Mouse (Mus musculus) liver, embryonic 11.5 days (tissue): ENCODE measurements around the gene Agap1. TPM values are rescaled to one million over a fixed set of nuclear protein-coding genes. Genes with fewer than 3 reads are reported as not detected.

Experiments used
- ATAC-seq: fragments of 200-750 bp; cut with Nextera tagmentation; replicated peaks from 2 replicates; pipeline ENCODE4 v1.8.0; 2017; ENCODE audit warnings: moderate number of reproducible peaks, mild to moderate bottlenecking, moderate TSS enrichment, moderate library complexity; ENCODE audit not compliant: low FRiP score
- DNase-seq: peaks from one replicate; pipeline ENCODE4 v3.0.0-alpha.2; 2017; ENCODE audit warnings: low spot score
- H3K27ac ChIP-seq: fragments of 300-500 bp; sonication (generic); 2 replicates; pipeline ENCODE4 v1.5.1; 2014; ENCODE audit warnings: mild to moderate bottlenecking, low read depth, low read length, control low read depth
- H3K27me3 ChIP-seq: fragments of 300-500 bp; sonication (generic); replicated peaks from 2 replicates; pipeline ENCODE4 v1.6.1; 2014; ENCODE audit warnings: low read length, mixed read lengths; ENCODE audit not compliant: control insufficient read depth, insufficient read depth
- H3K36me3 ChIP-seq: fragments of 300-500 bp; sonication (generic); 2 replicates; pipeline ENCODE4 v1.6.1; 2014; ENCODE audit warnings: mild to moderate bottlenecking, low read length, moderate library complexity, mixed read lengths; ENCODE audit not compliant: control insufficient read depth, insufficient read depth
- H3K4me1 ChIP-seq: fragments of 300-500 bp; sonication (generic); replicated peaks from 2 replicates; pipeline ENCODE4 v1.6.1; 2014; ENCODE audit warnings: low read length, mixed read lengths; ENCODE audit not compliant: control insufficient read depth, insufficient read depth
- H3K4me2 ChIP-seq: fragments of 300-500 bp; sonication (generic); 2 replicates; pipeline ENCODE4 v1.6.1; 2014; ENCODE audit warnings: mild to moderate bottlenecking, control low read depth, moderate library complexity
- H3K4me3 ChIP-seq: fragments of 300-500 bp; sonication (generic); 2 replicates; pipeline ENCODE4 v1.5.1; 2014; ENCODE audit warnings: low read depth, low read length, control low read depth
- H3K9ac ChIP-seq: fragments of 300-500 bp; sonication (generic); 2 replicates; pipeline ENCODE4 v1.6.1; 2014; ENCODE audit warnings: low read depth, low read length, control low read depth
- H3K9me3 ChIP-seq: fragments of 300-500 bp; sonication (generic); 2 replicates; pipeline ENCODE4 v1.6.1; 2016; ENCODE audit warnings: low read length, inconsistent platforms, mixed read lengths; ENCODE audit not compliant: control insufficient read depth
- WGBS: fragments of 180-500 bp; shearing (Covaris S2); extraction: QIAGEN DNeasy Blood & Tissue Kit; methylation state at CpG from one replicate; pipeline ENCODE4 v1.1.7; 2014; 5-methylcytosine and 5-hydroxymethylcytosine counted together
- polyA plus RNA-seq: library from polyadenylated mRNA; unstranded; fragments of >200 nt; fragmentation: Nextera tagmentation; extraction: Ambion mirVana; gene quantifications from 2 replicates; pipeline ENCODE4 v1.2.1, GENCODE M21; 2014

The Agap1 gene
- polyA plus RNA-seq, 1 experiment from 2014 or later, result 4.6 TPM

DNA sequence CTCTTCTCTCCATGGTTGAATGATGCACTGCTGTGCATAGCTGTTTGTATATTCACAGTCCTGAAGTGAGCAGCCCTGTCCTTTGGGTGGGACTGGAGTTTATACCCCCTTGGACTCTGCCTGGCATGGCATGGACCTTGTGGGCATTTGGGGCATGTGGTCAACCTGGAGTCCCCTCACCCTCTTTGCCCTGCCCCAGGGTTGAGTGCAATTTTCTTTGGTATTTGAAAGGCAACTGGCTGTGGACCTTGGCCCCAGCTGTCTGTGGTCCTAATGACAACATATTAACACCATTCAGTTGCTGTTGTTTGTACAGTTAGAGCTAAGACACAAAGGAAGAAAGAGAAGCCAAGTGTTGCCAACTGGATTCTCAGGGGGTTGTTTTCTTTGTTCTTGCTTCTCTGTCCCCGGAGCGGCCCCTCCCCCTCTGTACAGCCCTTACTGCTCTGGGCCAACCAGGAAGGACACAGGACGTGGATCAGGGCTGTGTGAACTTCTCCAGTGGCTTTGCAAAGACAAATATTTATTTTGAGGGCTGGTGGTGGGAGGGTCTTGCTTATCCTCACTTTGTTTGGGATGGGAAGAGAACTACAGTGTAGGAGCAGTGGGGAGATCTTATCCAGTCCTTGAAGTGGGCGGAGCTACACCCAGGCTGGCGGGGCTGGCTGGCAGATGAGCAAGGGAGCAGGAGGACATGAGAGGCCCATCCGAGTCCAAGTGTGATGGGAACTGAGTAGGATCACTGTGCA lies 12.9 kb downstream of the Agap1 start:
- H3K4me3 ChIP-seq, result no peak overlapping the region
- no peak overlapping the region for H3K9ac ChIP-seq
- H3K4me1 ChIP-seq, result peaks cover 35% of the 10 kb centered on the region
- H3K4me2 ChIP-seq, result peak overlapping the region; percentile 41
- no peaks in the 10 kb centered on the region for H3K9me3 ChIP-seq
- H3K36me3 ChIP-seq, result no peaks in the 10 kb centered on the region
- no peaks in the 10 kb centered on the region for H3K27me3 ChIP-seq
- ATAC-seq (peak; percentile 69), DNase-seq (peak; percentile 48)
- WGBS, result 15% methylated on average over 6 of the region's 6 CpGs
- peak overlapping the region; percentile 52; the same call in 1 of the 2 replicates for H3K27ac ChIP-seq

DNA sequence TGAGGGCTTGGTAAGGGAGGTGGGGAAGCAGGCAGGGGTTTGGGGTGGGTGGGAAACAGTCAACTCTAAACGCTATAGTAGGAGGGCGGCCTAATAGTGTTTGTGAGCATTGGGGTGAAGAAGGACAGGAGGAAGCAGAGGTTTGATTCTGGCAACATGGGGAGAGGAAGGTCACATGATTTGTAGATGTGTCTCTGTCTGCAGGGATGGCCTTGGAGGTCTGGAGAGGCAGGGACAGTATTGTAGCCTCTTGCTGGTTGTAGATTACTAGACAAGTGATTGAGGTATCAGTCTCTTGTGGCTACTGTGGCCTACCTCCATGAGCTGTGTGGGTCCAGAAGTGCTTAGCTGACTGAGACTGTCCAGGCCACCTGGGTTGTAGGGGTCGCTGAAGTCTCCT lies 13.5 kb downstream of the Agap1 start:
- 0 out of 2 replicates have a peak, but pooled peaks have one; percentile 20 for ATAC-seq
- WGBS, result 68% methylated on average over 3 of the region's 3 CpGs
- Histone ChIP-seq H3K36me3 (no peaks in the 10 kb centered on the region), H3K4me3 (no peak overlapping the region), H3K27me3 (no peaks in the 10 kb centered on the region), H3K4me2 (peak overlapping the region; percentile 41), H3K4me1 (peaks cover 33% of the 10 kb centered on the region), H3K27ac (no peak overlapping the region; the same call in 1 of the 2 replicates), H3K9ac (no peak overlapping the region), H3K9me3 (no peaks in the 10 kb centered on the region)
- no peak for DNase-seq

- H3K9me3 ChIP-seq, result no peaks in the 10 kb centered on the region
- H3K4me1 ChIP-seq, result peaks cover 32% of the 10 kb centered on the region
- H3K27ac ChIP-seq, result no peak overlapping the region
- no peak overlapping the region for H3K4me2 ChIP-seq
- H3K36me3 ChIP-seq, result no peaks in the 10 kb centered on the region
- 79% methylated on average over 4 of the region's 4 CpGs for WGBS
- H3K4me3 ChIP-seq, result no peak overlapping the region
- ATAC-seq (no peak), DNase-seq (no peak)
- H3K27me3 ChIP-seq, result no peaks in the 10 kb centered on the region
- H3K9ac ChIP-seq, result no peak overlapping the region
These were observed 16.8 kb downstream of the Agap1 start for GRCm38 (mm10) chr1:89471430-89471829.

DNA sequence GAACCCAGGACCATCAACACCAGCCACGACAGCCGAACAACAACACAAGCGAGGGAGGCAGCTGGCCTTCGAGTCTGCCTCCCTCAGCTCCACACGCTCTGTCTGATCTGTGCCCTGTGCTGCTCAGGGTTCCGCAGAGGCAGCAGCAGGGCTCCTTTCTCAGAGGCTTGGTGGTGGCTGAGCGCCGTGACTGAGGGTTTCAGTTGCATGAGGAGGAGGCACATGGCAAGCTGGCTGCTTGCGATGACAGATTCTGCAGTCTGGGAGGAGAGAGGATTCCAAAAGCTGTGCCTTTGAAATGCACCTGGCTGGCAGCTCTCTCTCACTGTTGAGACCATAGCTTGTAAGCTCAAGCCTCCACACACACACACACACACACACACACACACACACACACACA lies 17.3 kb downstream of the Agap1 start:
- Histone ChIP-seq H3K27ac (no peak overlapping the region), H3K9me3 (no peaks in the 10 kb centered on the region), H3K9ac (no peak overlapping the region), H3K4me2 (no peak overlapping the region), H3K4me1 (peaks cover 28% of the 10 kb centered on the region), H3K27me3 (no peaks in the 10 kb centered on the region), H3K36me3 (no peaks in the 10 kb centered on the region), H3K4me3 (no peak overlapping the region)
- DNase-seq (no peak), ATAC-seq (no peak)
- 81% methylated on average over 9 of the region's 9 CpGs for WGBS

DNA sequence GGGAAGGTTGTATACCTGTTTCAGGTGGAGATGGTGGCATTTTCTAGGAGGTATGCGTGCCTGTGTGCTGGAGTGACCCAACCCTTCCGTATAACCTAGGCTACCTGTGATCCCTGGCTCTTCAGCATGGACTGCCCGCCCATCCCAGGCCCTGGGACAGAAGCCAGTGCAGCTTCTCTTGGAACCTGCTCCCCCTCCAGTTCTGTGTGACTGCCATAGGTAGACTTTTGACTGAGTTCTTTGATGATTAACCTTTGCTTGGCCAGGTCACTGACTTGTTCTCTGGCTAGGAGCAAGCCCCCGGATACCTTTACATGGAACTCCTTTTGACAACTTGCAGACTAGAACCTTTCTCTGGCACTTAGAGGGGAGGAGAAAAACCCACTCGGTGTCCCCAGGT lies 19.3 kb downstream of the Agap1 start:
- Histone ChIP-seq H3K4me2 (no peak overlapping the region), H3K27ac (no peak overlapping the region; the same call in 1 of the 2 replicates), H3K9me3 (no peaks in the 10 kb centered on the region), H3K4me3 (no peak overlapping the region), H3K4me1 (peaks cover 9% of the 10 kb centered on the region; the same call in 1 of the 2 replicates), H3K9ac (no peak overlapping the region), H3K36me3 (no peaks in the 10 kb centered on the region), H3K27me3 (no peaks in the 10 kb centered on the region)
- DNase-seq (no peak), ATAC-seq (no peak)
- WGBS, result 66% methylated on average over 5 of the region's 5 CpGs

- Histone ChIP-seq H3K27me3 (no peaks in the 10 kb centered on the region), H3K4me2 (no peak overlapping the region), H3K9me3 (no peaks in the 10 kb centered on the region), H3K4me3 (no peak overlapping the region), H3K9ac (no peak overlapping the region), H3K27ac (no peak overlapping the region), H3K36me3 (no peaks in the 10 kb centered on the region), H3K4me1 (peaks cover 8% of the 10 kb centered on the region; the same call in 1 of the 2 replicates)
- ATAC-seq (no peak), DNase-seq (no peak)
- WGBS, result 74% methylated on average over 9 of the region's 9 CpGs
These were observed 20.2 kb downstream of the Agap1 start for GRCm38 (mm10) chr1:89474853-89475252.

DNA sequence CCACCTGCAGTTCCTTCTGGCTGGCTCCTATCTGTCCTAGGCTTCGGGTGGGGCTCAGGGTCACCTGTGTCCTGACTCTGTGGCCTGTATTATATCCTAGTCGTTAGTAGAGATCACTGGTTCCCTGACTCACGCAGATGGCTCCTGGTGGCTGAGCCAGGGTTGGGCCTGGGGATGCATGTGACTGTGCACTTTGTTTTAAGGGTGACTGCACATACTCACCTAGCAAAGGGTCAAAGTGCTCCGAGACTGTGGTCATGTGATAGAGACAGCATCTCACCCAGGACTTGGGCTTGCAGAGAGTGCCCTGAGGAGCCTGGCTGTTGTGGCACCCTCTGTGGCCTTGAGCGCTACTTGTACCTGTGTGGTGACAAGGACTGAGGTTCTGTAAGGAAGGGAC lies 22.4 kb downstream of the Agap1 start:
- no peak overlapping the region for H3K27ac ChIP-seq
- H3K27me3 ChIP-seq, result no peaks in the 10 kb centered on the region
- H3K4me1 ChIP-seq, result peaks cover 15% of the 10 kb centered on the region
- ATAC-seq (no peak), DNase-seq (no peak)
- no peak overlapping the region for H3K4me3 ChIP-seq
- 84% methylated on average over 5 of the region's 5 CpGs for WGBS
- no peak overlapping the region for H3K4me2 ChIP-seq
- no peaks in the 10 kb centered on the region for H3K9me3 ChIP-seq
- no peak overlapping the region for H3K9ac ChIP-seq
- no peaks in the 10 kb centered on the region for H3K36me3 ChIP-seq

- DNase-seq, result no peak
- no peak for ATAC-seq
- H3K4me3 ChIP-seq, result no peak overlapping the region
- no peak overlapping the region for H3K9ac ChIP-seq
- peaks cover 15% of the 10 kb centered on the region for H3K4me1 ChIP-seq
- 83% methylated on average over 4 of the region's 4 CpGs for WGBS
- H3K36me3 ChIP-seq, result no peaks in the 10 kb centered on the region
- H3K27ac ChIP-seq, result no peak overlapping the region
- no peaks in the 10 kb centered on the region for H3K27me3 ChIP-seq
- no peaks in the 10 kb centered on the region for H3K9me3 ChIP-seq
- H3K4me2 ChIP-seq, result no peak overlapping the region
These were observed 24.2 kb downstream of the Agap1 start for GRCm38 (mm10) chr1:89478571-89479460.
